Mouse (Mus musculus) thymus, adult 2 months (tissue): ENCODE results near the gene Ap5s1. TPM values are rescaled to one million over a fixed set of nuclear protein-coding genes. Genes with fewer than 3 reads are reported as not detected.

Source experiments
- DNase-seq: peaks from one replicate; pipeline ENCODE4 v3.0.0; 2021
- H3K27ac ChIP-seq: fragments of 200-500 bp; 2 replicates; pipeline ENCODE4 v1.5.1; 2012; ENCODE audit warnings: low read length, control low read depth; ENCODE audit not compliant: control insufficient read depth, insufficient read depth
- H3K27me3 ChIP-seq: fragments of 200-500 bp; 2 replicates; pipeline ENCODE4 v1.6.1; 2012; ENCODE audit warnings: mild to moderate bottlenecking, low read length, moderate library complexity, mixed read lengths; ENCODE audit not compliant: control insufficient read depth, insufficient read depth
- H3K36me3 ChIP-seq: fragments of 200-500 bp; 2 replicates; pipeline ENCODE4 v1.6.1; 2012; ENCODE audit warnings: mild to moderate bottlenecking, low read length, moderate library complexity; ENCODE audit not compliant: control insufficient read depth, insufficient read depth
- H3K4me1 ChIP-seq: fragments of 200-500 bp; replicated peaks from 2 replicates; pipeline ENCODE4 v1.6.1; 2012; ENCODE audit warnings: low read length; ENCODE audit not compliant: control insufficient read depth, insufficient read depth
- H3K4me3 ChIP-seq: fragments of 200-500 bp; 2 replicates; pipeline ENCODE4 v1.5.1; 2012; ENCODE audit warnings: mild to moderate bottlenecking, low read length, control low read depth, moderate library complexity; ENCODE audit not compliant: control insufficient read depth, insufficient read depth
- CTCF ChIP-seq: fragments of 200-500 bp; IDR thresholded peaks from 2 replicates; pipeline ENCODE4 v1.5.1; 2012; ENCODE audit warnings: mild to moderate bottlenecking, control low read depth, low read length, moderate library complexity, borderline replicate concordance; ENCODE audit not compliant: control insufficient read depth, poor library complexity, insufficient read depth; ENCODE audit errors: extremely low read depth
- POLR2A ChIP-seq: fragments of 200-500 bp; IDR thresholded peaks from 2 replicates; pipeline ENCODE4 v1.6.1; 2012; ENCODE audit warnings: mild to moderate bottlenecking, low read length, control low read depth, moderate library complexity; ENCODE audit not compliant: control insufficient read depth, poor library complexity, insufficient read depth; ENCODE audit errors: extremely low read depth
- WGBS: fragments of 180-500 bp; shearing (Covaris S2); methylation state at CpG from one replicate; pipeline ENCODE4 v1.1.7; 2018; 5-methylcytosine and 5-hydroxymethylcytosine counted together
- polyA plus RNA-seq: library from polyadenylated mRNA; depleted of rRNA; stranded (reverse); fragments of >200 nt; gene quantifications from 2 replicates; pipeline ENCODE4 v1.2.3, GENCODE M21; 2012; rRNA removed

Gene Ap5s1
- polyA plus RNA-seq: 45.7 and 52.7 TPM in 2 replicates

DNA sequence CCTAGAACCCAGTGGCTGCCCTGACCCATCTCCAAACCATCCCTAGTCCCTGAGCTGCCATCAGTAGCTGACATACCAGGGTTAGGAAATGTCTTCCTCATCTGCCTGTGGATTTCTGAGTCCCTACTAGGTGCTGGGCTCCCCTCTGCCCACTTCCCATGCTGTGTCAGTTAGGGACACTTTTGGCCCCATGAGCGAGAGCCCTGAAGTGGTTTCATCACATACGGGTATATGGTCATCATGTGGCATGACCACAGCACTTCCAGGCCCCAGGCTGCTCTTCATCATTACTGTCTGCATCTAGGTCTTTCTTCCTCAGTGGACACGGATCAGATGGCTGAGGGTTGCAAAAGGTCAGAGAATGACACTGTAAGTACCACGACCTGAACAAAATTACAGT lies at the start of gene Ap5s1:
Gene Ap5s1 (plus strand): TSS at position 301 of the 400 bp plus-strand sequence.
- WGBS: 93% methylated on average over 4 of the region's 4 CpGs
- no peaks in the 10 kb centered on the region for H3K36me3 ChIP-seq
- TF ChIP-seq CTCF: no peak
- no peak for TF ChIP-seq POLR2A
- H3K27me3 ChIP-seq: no peaks in the 10 kb centered on the region
- H3K27ac ChIP-seq: no peak within 1 kb of the TSS
- H3K4me1 ChIP-seq: peaks cover 16% of the 10 kb centered on the region
- no peak within 1 kb of the TSS for H3K4me3 ChIP-seq
- DNase-seq: no peak

DNA sequence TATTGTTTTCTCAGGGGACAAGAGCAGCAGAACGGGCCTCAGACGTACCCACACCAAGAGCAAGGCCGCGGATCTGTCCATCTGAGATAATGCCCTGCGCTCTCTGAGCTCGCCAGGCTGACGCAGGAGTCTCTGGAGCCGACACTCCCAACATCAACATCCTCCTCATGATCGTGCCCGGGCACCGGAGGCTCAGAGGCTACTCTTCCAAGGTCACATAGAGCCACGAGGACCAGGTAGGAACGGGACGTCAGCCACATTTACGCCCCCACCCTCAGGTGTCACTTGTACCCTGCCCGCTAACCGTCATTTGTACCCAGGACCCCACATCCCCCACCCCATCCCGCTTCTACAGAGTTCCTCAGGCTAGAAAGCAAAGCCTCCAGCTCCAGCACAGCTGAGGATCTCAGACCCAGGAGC lies 47.4 kb upstream of the Ap5s1 start:
- no peak for DNase-seq
- TF ChIP-seq CTCF (no peak; the same call in 1 of the 2 replicates), POLR2A (no peak)
- peaks cover 12% of the 10 kb centered on the region for H3K4me1 ChIP-seq
- no peaks in the 10 kb centered on the region for H3K36me3 ChIP-seq
- under 1% methylated on average over 18 of the region's 18 CpGs for WGBS
- H3K4me3 ChIP-seq: peak overlapping the region; percentile 61
- H3K27ac ChIP-seq: no peak overlapping the region
- H3K27me3 ChIP-seq: no peaks in the 10 kb centered on the region

DNA sequence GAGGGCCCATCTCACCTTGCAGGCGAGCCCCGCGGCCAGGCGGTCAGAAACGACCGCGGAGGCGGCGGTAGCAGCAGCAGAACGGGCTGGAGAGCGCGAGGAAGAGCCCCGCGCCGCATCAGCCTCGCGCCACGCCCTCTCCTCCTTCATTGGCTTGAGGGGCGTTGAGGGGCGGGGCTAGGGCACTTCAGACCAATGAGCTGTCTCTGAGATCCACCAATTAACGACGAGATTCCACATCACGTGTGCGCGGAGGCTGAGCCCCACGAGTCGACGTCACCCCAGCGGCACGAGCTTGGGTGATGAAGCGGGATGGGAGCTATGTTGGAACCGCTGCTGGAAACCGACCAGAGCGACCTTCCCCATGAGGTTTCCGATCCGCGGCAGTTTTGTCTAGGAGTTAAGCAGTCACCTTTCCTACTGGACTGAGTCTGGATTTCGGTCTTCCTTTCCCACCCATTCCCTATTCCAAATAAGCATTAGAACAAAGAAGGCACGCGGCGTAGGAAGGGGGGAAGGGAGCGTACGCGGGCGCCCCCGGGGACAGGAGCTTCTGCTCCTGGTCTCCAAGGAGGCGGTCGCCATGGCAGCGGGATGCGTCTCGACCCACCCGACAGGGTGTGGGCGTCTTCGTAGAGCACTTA lies 46.8 kb upstream of the Ap5s1 start, which contains the start of gene 1700037H04Rik:
Gene 1700037H04Rik (minus strand): TSS at position 144 of the 644 bp plus-strand sequence.
- Histone ChIP-seq H3K27me3 (no peaks in the 10 kb centered on the region), H3K4me1 (peaks cover 12% of the 10 kb centered on the region), H3K4me3 (peak within 1 kb of the TSS; percentile 61), H3K36me3 (no peaks in the 10 kb centered on the region), H3K27ac (no peak within 1 kb of the TSS)
- peak; percentile 96 for DNase-seq
- TF ChIP-seq POLR2A (peak; percentile 82), CTCF (0 out of 2 replicates have a peak, but pooled peaks have one; percentile 18)
- WGBS: under 1% methylated on average over 54 of the region's 54 CpGs

DNA sequence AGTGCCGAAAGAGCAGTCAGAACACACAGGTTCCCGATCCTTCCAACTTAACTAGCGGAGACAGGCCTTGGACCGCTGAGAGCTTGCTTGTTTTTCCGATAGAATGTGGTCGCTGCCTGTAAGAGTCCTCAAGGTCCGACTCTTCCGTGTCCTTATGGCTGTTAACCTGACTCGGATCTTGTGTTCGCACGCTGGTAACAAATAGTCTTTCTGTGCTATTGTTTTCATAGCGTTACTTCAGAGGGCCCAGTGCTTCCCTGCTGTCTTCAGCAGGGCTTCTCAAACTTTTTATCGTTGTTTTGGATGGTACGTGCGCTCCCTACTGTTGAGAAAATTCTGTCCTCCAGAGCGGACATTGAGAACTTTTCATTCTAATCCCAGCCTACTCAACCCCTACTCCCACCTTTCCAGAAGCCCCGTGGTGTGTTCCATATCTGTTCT lies 46.2 kb upstream of the Ap5s1 start:
- H3K36me3 ChIP-seq: no peaks in the 10 kb centered on the region
- WGBS: under 1% methylated on average over 17 of the region's 17 CpGs
- H3K4me3 ChIP-seq: peak overlapping the region; percentile 50
- no peak overlapping the region for H3K27ac ChIP-seq
- TF ChIP-seq CTCF (no peak), POLR2A (no peak)
- DNase-seq: peak; percentile 15
- no peaks in the 10 kb centered on the region for H3K27me3 ChIP-seq
- peaks cover 12% of the 10 kb centered on the region for H3K4me1 ChIP-seq

DNA sequence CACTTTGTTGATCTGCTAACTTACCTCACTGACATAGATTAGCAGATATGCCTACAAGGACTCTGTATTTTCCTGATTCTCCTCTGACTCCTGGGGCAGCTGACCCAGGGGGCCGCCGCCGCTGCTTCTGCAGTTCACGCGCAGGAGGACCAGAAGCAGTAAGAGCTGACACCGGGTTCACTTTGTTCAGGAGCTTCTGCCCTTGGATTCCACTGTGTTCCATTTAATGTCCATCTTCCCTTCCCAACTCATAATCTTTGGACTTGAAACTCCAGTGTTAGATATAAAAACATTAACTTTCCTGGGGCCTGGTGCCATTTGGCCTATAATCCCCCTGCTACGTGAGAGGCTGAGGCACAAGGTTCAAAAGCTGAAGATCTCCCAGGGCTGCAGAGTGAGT lies 43.0 kb upstream of the Ap5s1 start:
- 94% methylated on average over 7 of the region's 7 CpGs for WGBS
- TF ChIP-seq CTCF (no peak), POLR2A (no peak)
- H3K4me1 ChIP-seq: peaks cover 9% of the 10 kb centered on the region
- H3K36me3 ChIP-seq: no peaks in the 10 kb centered on the region
- no peaks in the 10 kb centered on the region for H3K27me3 ChIP-seq
- no peak overlapping the region for H3K27ac ChIP-seq
- no peak overlapping the region for H3K4me3 ChIP-seq
- no peak for DNase-seq

DNA sequence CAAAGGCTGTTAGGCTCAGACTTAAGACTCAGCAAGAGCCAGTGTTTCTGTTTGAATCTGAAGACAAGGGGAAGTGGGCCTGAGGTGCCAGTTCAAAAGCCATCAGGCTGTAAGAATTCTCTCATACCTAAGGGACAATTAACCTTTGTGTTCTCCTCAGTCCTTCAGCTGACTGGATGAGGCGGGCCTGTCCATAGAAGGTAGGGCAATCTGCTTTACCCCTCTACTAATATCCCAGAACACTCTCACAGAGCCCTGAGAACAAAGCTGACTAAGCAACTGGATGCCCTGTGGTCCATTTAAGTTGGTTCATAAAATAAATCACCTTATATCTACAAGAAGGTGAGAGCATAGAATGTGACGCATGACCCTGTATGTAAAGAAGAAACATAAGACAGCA lies 40.7 kb upstream of the Ap5s1 start:
- WGBS: 97% methylated on average over 2 of the region's 2 CpGs
- H3K4me1 ChIP-seq: 0 out of 2 replicates have a peak, but pooled peaks cover under 1% of the 10 kb centered on the region
- no peak for TF ChIP-seq POLR2A
- no peak for TF ChIP-seq CTCF
- H3K27ac ChIP-seq: no peak overlapping the region
- H3K36me3 ChIP-seq: no peaks in the 10 kb centered on the region
- no peak overlapping the region for H3K4me3 ChIP-seq
- H3K27me3 ChIP-seq: no peaks in the 10 kb centered on the region
- no peak for DNase-seq
